In genomic region chr2:153741437-153742065, GRCm38 (mm10) we compare ENCODE assay signal across 7 mouse cellular contexts. TPM values are rescaled to one million over a fixed set of nuclear protein-coding genes. Genes with fewer than 3 reads are reported as not detected.
A peak's percentile ranks its signal among the peaks of the same experiment; 100 is the strongest.
DNase-seq lines count a peak whose midpoint lies in the region; ATAC-seq and TF ChIP-seq lines count a peak whose summit lies in the region.

No protein-coding gene starts in this region.

- no peaks in the 10 kb centered on the region for H3K9me3 ChIP-seq in embryonic facial prominence, embryonic 13.5 days
- H3K9me3 ChIP-seq in hindbrain, embryonic 14.5 days (ENCODE audit: control insufficient read depth, low read length): no peaks in the 10 kb centered on the region
- H3K9me3 ChIP-seq in liver, embryonic 15.5 days (replicated peaks): no peaks in the 10 kb centered on the region

- peaks cover under 1% of the 10 kb centered on the region for H3K36me3 ChIP-seq in embryonic facial prominence, embryonic 13.5 days
- H3K36me3 ChIP-seq in hindbrain, embryonic 14.5 days (replicated peaks; ENCODE audit: control insufficient read depth, insufficient read depth): peaks cover 1% of the 10 kb centered on the region
- peaks cover 10% of the 10 kb centered on the region for H3K36me3 ChIP-seq in liver, embryonic 15.5 days (replicated peaks)

- peak overlapping the region; percentile 98 for H3K27ac ChIP-seq in layer of hippocampus, adult 2 months
- H3K27ac ChIP-seq in embryonic facial prominence, embryonic 13.5 days: peak overlapping the region; percentile 94
- peak overlapping the region; percentile 98 for H3K27ac ChIP-seq in hindbrain, embryonic 14.5 days
- peak overlapping the region; percentile 93 for H3K27ac ChIP-seq in liver, embryonic 15.5 days (replicated peaks)
- peak overlapping the region; percentile 62 for H3K27ac ChIP-seq in olfactory bulb, adult 2 months (ENCODE audit: insufficient read depth, low read depth, low read length)

- H3K27me3 ChIP-seq in embryonic facial prominence, embryonic 13.5 days: no peaks in the 10 kb centered on the region
- H3K27me3 ChIP-seq in hindbrain, embryonic 14.5 days (ENCODE audit: control insufficient read depth, insufficient read depth, low read length): no peaks in the 10 kb centered on the region
- no peaks in the 10 kb centered on the region for H3K27me3 ChIP-seq in liver, embryonic 15.5 days

- peaks cover 37% of the 10 kb centered on the region for H3K4me1 ChIP-seq in embryonic facial prominence, embryonic 13.5 days
- H3K4me1 ChIP-seq in hindbrain, embryonic 14.5 days (replicated peaks; ENCODE audit: control insufficient read depth, insufficient read depth, low read length): peaks cover 34% of the 10 kb centered on the region
- peaks cover 43% of the 10 kb centered on the region for H3K4me1 ChIP-seq in liver, embryonic 15.5 days (replicated peaks)
- H3K4me1 ChIP-seq in olfactory bulb, adult 2 months (ENCODE audit: control insufficient read depth, insufficient read depth, low read length): peaks cover 2% of the 10 kb centered on the region

- TF ChIP-seq POLR2A in olfactory bulb, adult 2 months (IDR thresholded peaks at IDR 0.05; ENCODE audit: insufficient read depth, low read depth, low read length): no peak

- H3K4me3 ChIP-seq in layer of hippocampus, adult 2 months: peak overlapping the region; percentile 89
- peak overlapping the region; percentile 83 for H3K4me3 ChIP-seq in embryonic facial prominence, embryonic 13.5 days
- H3K4me3 ChIP-seq in hindbrain, embryonic 14.5 days (replicated peaks; ENCODE audit: low read length): peak overlapping the region; percentile 78
- H3K4me3 ChIP-seq in liver, embryonic 15.5 days (replicated peaks): peak overlapping the region; percentile 90
- H3K4me3 ChIP-seq in olfactory bulb, adult 2 months (ENCODE audit: insufficient read depth, low read depth, low read length): peak overlapping the region; percentile 86

- peak; percentile 10 to 13 for DNase-seq in layer of hippocampus, adult 2 months (ENCODE audit: low spot score in 2 of 2)
- DNase-seq in layer of hippocampus, postnatal 10 days (ENCODE audit: low spot score in 2 of 2): no peak
- peak; percentile 59 for DNase-seq in WW6 (ENCODE audit: low read depth, low spot score)
- peak; percentile 70 for DNase-seq in hindbrain, embryonic 14.5 days (ENCODE audit: low spot score)

- peak overlapping the region; percentile 92 for H3K9ac ChIP-seq in embryonic facial prominence, embryonic 13.5 days
- H3K9ac ChIP-seq in hindbrain, embryonic 14.5 days: peak overlapping the region; percentile 80
- H3K9ac ChIP-seq in liver, embryonic 15.5 days: peak overlapping the region; percentile 93

- peak; percentile 86 for ATAC-seq in embryonic facial prominence, embryonic 13.5 days (ENCODE audit: insufficient number of reproducible peaks, insufficient read depth, low FRiP score, low TSS enrichment, low read depth)
- peak; percentile 85 for ATAC-seq in hindbrain, embryonic 14.5 days (ENCODE audit: low FRiP score)
- ATAC-seq in liver, embryonic 15.5 days (ENCODE audit: insufficient read depth): peak; percentile 78

- no peak for TF ChIP-seq CTCF in layer of hippocampus, adult 2 months (conservative IDR thresholded peaks at IDR 0.05)
- no peak for TF ChIP-seq CTCF in olfactory bulb, adult 2 months (IDR thresholded peaks at IDR 0.05; ENCODE audit: insufficient read depth, low read depth, low read length)

- 3% methylated on average over 40 of the region's 56 CpGs for WGBS in embryonic facial prominence, embryonic 13.5 days
- under 1% methylated on average over 49 of the region's 56 CpGs for WGBS in hindbrain, embryonic 14.5 days
- 1% methylated on average over 56 of the region's 56 CpGs for WGBS in liver, embryonic 15.5 days (ENCODE audit: insufficient replicate concordance)
- 1% methylated on average over 56 of the region's 56 CpGs for WGBS in olfactory bulb, adult 2 months

- peak overlapping the region; percentile 76 for H3K4me2 ChIP-seq in embryonic facial prominence, embryonic 13.5 days
- peak overlapping the region; percentile 78 for H3K4me2 ChIP-seq in hindbrain, embryonic 14.5 days (replicated peaks)
- peak overlapping the region; percentile 71 for H3K4me2 ChIP-seq in liver, embryonic 15.5 days

RNA-seq across cellular contexts. Expression of gene Mapre1, which starts 0.5 kb away (rescaled TPM):
- 10 to 100 TPM; 72.4 to 75.8 TPM for total RNA-seq in layer of hippocampus, adult 2 months (2021)
- total RNA-seq in layer of hippocampus, postnatal 10 days (2021): 100 to 1,000 TPM; 141 to 192 TPM
- 225 and 230 TPM in 2 replicates for polyA plus RNA-seq in embryonic facial prominence, embryonic 13.5 days (2015; fragmentation: Nextera tagmentation; extraction: Ambion mirVana)
- polyA plus RNA-seq in hindbrain, embryonic 14.5 days (2014; fragmentation: Nextera tagmentation; extraction: Ambion mirVana): 394 and 421 TPM in 2 replicates
- polyA plus RNA-seq in liver, embryonic 15.5 days (2015; fragmentation: Nextera tagmentation; extraction: Ambion mirVana): 99.0 and 111 TPM in 2 replicates
- polyA plus RNA-seq in olfactory bulb, adult 2 months (2012; ENCODE audit: insufficient read depth, insufficient read length, low replicate concordance, missing spikeins): 41.3 and 62.3 TPM in 2 replicates

RNA-seq across cellular contexts. Expression of gene Efcab8, which starts 38.2 kb away (rescaled TPM):
- under 1 TPM; 0.12 to 0.46 TPM for total RNA-seq in layer of hippocampus, adult 2 months (2021)
- total RNA-seq in layer of hippocampus, postnatal 10 days (2021): under 1 TPM; 0.47 to 0.69 TPM
- not detected in 2 replicates for polyA plus RNA-seq in embryonic facial prominence, embryonic 13.5 days (2015; fragmentation: Nextera tagmentation; extraction: Ambion mirVana)
- not detected in 2 replicates for polyA plus RNA-seq in hindbrain, embryonic 14.5 days (2014; fragmentation: Nextera tagmentation; extraction: Ambion mirVana)
- polyA plus RNA-seq in liver, embryonic 15.5 days (2015; fragmentation: Nextera tagmentation; extraction: Ambion mirVana): 0.07 and 0.08 TPM in 2 replicates
- polyA plus RNA-seq in olfactory bulb, adult 2 months (2012; ENCODE audit: insufficient read depth, insufficient read length, low replicate concordance, missing spikeins): not detected in 2 replicates

RNA-seq across cellular contexts. Expression of gene Dnmt3c, which starts 45.1 kb away (rescaled TPM):
- total RNA-seq in layer of hippocampus, adult 2 months (2021): under 1 TPM in 1 of 2 experiments, not detected in 1; 0.17 TPM
- total RNA-seq in layer of hippocampus, postnatal 10 days (2021): under 1 TPM in 1 of 2 experiments, not detected in 1; 0.16 TPM
- not detected in 2 replicates for polyA plus RNA-seq in embryonic facial prominence, embryonic 13.5 days (2015; fragmentation: Nextera tagmentation; extraction: Ambion mirVana)
- polyA plus RNA-seq in hindbrain, embryonic 14.5 days (2014; fragmentation: Nextera tagmentation; extraction: Ambion mirVana): 0.12 and 0.14 TPM in 2 replicates
- polyA plus RNA-seq in liver, embryonic 15.5 days (2015; fragmentation: Nextera tagmentation; extraction: Ambion mirVana): 0.67 and 0.81 TPM in 2 replicates
- polyA plus RNA-seq in olfactory bulb, adult 2 months (2012; ENCODE audit: insufficient read depth, insufficient read length, low replicate concordance, missing spikeins): not detected in 2 replicates

Comparison
In these comparisons a context has a peak if more than half of its experiments do, and no peak if none do; other contexts are left out.
1. DNase-seq: peak in layer of hippocampus, adult 2 months (2 of 2), WW6 (single experiment) and hindbrain, embryonic 14.5 days (single experiment); none in layer of hippocampus, postnatal 10 days (0 of 2).
2. Peak in every context shown above with its lines, with median percentiles within 50 percentile points of each other: H3K27ac ChIP-seq, H3K4me3 ChIP-seq, ATAC-seq, H3K4me2 ChIP-seq and H3K9ac ChIP-seq.